Mouse (Mus musculus) T-cell, adult 2 months (primary cell): ENCODE results near the gene Opn3.

Experiments
- DNase-seq: peaks from one replicate; pipeline ENCODE4 v3.0.0; 2022; ENCODE audit warnings: low spot score

Gene Opn3

GRCm38 (mm10) chr1:175648615-175649014, 44.0 kb downstream of the Opn3 start:
- DNase-seq = no peak

- no peak for DNase-seq
Observed at GRCm38 (mm10) chr1:175646952-175647351, 45.6 kb downstream of the Opn3 start.

- DNase-seq = no peak
Observed at GRCm38 (mm10) chr1:175643496-175644265, 48.9 kb downstream of the Opn3 start.

- no peak for DNase-seq
Observed at GRCm38 (mm10) chr1:175640435-175641150, 52.0 kb downstream of the Opn3 start.

- no peak for DNase-seq
Observed at GRCm38 (mm10) chr1:175639072-175639471, 53.5 kb downstream of the Opn3 start.

GRCm38 (mm10) chr1:175637677-175638076, 54.9 kb downstream of the Opn3 start:
- DNase-seq = no peak

GRCm38 (mm10) chr1:175632470-175632869, 60.1 kb downstream of the Opn3 start:
- no peak for DNase-seq

- no peak for DNase-seq
Observed at GRCm38 (mm10) chr1:175631721-175632221, 60.8 kb downstream of the Opn3 start.

GRCm38 (mm10) chr1:175631080-175631479, 61.5 kb downstream of the Opn3 start:
- no peak for DNase-seq

- DNase-seq = no peak
Observed at GRCm38 (mm10) chr1:175630345-175630744, 62.2 kb downstream of the Opn3 start.

GRCm38 (mm10) chr1:175629248-175629647, 63.3 kb downstream of the Opn3 start:
- no peak for DNase-seq

- DNase-seq = peak; percentile 35
Observed at GRCm38 (mm10) chr1:175625990-175626692, 66.4 kb downstream of the Opn3 start.

GRCm38 (mm10) chr1:175625257-175625879, 67.2 kb downstream of the Opn3 start, which contains the start of gene Fh1:
Fh1 (minus strand) TSS chr1:175625635.
- DNase-seq = peak; percentile 96

- DNase-seq = no peak
Observed at GRCm38 (mm10) chr1:175623656-175624055, 68.9 kb downstream of the Opn3 start.

- no peak for DNase-seq
Observed at GRCm38 (mm10) chr1:175619814-175620431, 72.7 kb downstream of the Opn3 start, which contains the start of gene Kmo. Kmo (plus strand) TSS chr1:175620381.

- no peak for DNase-seq
Observed at GRCm38 (mm10) chr1:175614992-175615391, 77.6 kb downstream of the Opn3 start.
